Mouse (Mus musculus) cerebellum, adult 9-10 months (tissue): ENCODE measurements around the gene Syt17.

ENCODE experiments used
- DNase-seq: peaks from one replicate; pipeline ENCODE4 v3.0.0; 2022

Syt17 gene

DNA sequence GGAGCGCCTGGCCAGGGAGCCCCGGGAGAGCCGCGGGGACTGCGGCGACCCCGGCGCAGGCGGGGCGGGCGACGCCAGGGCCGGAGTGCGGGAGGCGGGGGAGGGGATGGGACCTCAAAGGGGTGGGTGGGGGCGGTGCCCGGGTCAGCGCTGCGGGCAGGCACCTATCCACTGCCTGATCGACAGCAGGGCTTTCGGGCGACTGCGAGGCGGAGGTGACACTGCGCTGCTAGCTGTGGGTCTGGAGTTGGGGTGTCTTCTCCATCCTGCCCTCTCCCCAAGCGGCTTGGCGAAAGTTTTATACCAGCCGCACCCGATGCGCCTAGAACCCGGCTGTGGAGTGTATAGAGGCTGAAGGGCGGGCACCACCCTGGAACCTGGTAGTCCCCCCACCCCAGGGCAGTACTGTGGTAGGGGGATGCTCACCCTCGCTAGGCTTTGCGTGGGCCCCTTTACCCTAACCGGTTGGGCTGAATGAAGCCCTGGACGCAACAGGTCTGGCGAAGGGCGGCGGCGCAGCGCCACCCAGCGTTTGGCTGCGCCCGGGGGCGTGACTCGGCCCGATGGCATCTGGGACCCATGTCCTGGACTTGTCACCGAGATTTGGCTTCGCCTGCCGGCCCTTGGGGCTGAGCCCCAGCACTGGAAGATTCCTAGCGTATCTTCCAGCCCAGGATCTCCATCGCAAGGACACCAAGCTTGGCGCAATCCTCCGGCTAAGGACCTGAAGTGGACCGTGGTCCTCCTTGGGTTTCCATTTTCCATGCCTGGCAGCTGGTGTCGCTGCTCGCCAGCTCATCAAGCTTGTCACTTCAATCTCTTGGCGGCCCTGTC, at the start of gene Syt17:
Gene Syt17 (minus strand): TSS at position 89 of the 834 bp plus-strand sequence.
- peak; percentile 32 for DNase-seq

DNA sequence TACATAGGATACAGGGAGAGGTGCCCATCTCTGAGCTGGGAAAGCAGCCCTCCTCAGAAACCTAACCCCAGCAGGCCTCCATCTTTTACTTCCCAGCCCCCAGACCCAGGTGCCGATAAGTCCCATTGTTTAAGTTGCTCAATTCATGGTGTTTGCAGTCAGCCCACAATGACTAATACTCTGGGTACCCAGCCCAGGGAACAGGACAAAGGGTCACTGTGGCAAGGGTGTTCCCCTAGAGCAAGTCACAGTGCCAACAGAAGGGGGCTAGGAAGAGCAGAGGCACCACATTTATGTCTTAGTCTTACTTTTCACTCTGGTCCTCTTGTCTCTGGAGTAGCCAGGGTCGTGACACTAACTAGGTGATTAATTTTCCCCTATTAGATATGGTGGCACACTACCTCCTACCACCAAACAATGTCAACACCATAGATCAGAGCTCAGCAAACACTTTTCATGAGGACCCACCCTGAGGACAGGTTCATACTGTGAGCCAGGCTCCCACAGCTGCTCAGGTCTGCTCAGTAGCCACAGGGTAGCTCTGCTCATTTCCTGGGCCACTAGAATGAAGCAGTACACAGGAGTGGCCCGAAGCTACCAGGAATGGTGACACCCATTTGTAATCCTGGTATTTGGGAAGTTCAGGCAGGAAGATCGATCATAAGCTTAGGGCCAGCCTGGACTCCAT, 47.0 kb upstream of the Syt17 start:
- DNase-seq, result no peak

DNA sequence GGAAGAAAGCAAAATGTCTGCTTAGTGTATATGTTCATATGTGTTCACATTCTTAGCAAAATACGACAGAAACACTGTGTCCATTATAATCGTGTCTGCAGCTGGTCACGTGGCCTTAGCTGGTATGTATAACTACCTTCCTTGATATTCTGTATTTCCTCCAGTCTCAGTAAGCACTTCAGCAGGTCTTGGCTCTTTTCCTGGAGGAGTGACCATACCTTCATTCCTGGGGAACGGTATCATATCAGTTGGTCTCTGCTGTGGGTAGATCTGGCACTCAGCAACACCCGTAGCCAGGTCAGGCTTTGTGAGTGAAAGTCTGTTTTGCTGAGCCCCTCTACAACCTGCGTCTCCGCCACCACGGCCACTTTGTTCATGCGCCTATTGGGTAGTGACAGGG, 45.9 kb upstream of the Syt17 start:
- no peak for DNase-seq

DNA sequence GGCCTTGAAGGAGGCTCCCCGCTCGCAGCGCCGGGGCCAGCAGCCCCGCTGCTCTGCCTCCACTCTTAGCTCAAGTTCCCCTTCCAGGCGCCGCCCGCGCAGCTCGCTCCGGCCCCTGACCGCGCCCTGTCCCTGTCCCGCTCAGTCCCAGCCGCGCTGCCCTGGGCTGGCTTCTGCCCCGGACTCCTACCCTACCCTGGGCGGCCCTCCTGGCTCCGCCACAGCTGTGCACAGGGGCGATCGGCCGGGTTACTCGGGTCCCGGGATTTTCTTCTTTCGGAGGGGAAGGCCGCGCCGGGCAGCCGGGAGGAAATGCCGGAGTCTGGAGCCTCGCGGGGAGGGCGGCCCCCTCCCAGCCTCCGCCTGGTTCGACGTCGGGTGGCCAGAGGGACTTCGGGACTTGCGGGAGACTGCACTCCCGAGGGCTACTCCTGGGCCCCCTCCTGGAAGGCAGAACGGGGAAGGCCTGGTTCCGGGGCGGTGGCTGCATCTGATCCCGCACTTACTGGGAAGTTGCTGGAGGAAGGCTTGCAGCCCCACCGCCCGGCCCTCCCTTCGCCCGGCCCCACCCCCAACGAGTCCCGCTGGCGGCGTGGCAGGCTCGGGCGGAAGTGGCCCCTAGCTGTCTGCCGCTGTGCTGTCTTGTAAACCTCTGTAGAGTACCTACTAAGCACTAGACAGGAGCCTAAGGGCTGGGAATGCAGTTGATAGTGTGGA, 43.6 kb upstream of the Syt17 start, which contains the start of gene Itpripl2:
Gene Itpripl2 (minus strand): TSS at position 545 of the 717 bp plus-strand sequence.
- no peak for DNase-seq

DNA sequence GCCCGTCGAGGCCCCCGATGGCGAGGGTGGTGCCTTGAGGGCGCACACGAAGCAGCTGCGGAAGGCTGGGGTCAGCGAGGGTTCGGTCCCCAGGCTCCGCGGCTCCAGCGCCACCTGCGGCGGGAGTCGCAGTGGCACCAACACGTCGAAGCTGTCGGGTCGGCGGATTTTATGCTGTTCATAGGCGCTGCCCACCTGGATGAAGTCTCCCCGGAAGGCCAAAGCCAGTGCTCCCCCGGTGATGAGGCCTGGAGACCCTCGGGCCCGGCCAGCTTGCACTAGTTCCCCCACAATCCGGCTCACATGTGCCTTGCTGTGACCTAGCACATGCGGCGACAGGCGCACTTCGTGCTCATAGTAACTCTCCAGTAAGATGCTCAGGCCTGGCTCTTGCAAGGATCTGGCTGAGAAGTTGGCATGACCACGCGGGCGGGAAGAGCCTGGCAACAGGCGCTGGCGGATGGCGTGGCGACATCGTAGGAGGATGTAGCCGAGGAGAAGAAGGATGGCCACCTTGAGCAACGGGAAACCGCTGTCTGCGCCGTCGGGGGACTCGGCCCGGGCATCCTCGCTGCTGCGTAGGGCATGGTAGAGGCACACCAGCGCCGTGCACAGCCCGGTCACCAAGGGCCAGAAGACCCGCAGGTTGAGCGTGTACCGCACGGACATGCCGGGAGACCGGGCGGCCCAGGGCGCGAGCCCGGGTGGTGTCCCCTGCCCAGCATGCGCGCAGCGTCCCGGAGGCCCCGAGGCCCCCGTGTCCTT, 42.8 kb upstream of the Syt17 start:
- no peak for DNase-seq

DNA sequence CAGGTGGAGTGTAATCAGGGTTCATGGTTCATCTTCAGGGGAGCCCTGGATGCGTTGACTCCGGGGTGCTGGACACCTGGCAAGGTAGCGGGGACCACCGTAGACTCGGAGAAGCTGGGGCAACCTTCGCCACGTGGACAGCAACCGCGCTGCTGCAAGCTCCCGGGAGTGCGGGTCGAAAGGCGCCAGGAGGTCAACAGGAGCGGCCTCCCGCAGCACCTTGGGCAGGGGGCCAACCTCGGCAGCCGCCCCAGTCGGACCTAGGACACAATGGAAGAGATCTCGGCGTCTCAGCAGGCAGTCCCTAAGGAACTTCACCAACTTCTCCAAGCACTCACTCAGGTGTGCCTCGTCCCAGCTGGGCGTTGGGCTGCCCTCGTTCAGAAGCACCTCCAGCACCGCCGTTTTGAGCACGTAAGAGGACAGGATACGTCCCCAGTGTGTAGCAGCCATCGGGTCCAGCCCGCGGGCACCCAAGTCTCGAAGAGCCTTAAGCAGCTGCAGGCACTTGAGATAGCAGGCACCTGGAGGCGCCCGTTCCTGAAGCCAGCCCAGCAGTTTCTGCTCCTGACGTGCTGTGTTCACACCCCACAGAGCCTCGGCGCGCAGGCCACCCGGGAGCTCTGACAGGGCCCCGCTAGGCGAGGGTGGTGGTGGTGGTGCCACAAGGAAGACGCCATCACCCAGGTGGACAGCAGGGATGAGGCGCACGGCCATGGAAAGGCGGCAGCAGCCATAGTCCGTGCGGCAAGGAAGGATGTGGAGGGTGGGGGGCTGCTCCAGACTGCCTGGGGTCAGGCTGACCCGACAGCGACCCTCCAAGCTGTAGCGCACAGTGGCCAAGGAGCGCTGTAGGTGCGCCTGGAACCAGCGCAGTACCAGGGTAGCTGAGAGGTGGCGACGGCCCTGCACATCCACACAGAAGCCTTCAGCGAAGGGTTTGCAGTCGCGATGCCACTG, 42.0 kb upstream of the Syt17 start:
- no peak for DNase-seq

DNA sequence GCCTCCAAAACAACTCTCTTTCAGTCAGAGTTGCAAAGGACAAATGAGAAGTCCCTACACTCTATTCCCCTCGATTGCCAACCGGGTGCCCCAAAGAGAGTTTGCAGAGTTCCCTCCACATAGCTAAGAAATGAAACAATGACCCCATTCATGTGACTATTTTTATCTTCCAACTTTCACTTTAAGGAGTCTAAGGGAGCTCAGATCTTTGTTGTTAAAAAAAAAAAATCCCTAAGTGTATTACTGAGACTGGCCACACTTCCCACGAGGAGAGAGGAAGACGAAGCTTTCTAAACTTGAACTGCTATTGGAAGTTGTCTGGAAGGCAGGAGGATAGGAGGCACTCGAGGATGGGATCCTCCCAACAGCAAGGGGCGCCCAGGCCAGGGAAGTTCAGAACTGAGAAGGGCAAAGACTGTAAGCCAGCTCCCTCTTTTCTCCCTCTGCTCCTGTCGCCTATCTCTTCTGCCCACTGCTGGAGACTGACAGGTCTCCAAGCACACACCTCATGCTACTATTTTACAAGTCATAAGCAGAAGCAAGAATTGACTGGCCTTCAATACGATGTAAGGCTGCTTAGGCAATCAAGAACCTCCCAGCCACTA, 40.1 kb upstream of the Syt17 start:
- no peak for DNase-seq

DNA sequence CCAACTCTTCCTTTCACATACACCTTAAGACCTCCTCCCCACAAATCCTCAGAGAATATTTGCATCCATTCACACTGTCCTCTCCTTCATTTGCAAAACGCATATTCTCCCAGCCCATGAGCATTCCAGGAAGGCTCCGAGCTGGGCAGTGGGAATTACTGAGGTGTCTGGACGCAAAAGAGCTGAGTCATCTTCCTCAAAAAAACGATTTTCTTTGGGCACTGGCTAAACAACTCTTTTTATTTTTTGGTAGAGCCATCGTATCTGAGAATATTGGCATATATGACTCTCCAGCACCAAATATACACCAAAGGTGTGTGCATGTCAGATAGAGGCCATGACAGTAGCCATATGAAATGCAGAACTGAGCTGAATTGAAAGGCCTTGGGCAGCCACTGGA, 38.9 kb upstream of the Syt17 start:
- no peak for DNase-seq

DNA sequence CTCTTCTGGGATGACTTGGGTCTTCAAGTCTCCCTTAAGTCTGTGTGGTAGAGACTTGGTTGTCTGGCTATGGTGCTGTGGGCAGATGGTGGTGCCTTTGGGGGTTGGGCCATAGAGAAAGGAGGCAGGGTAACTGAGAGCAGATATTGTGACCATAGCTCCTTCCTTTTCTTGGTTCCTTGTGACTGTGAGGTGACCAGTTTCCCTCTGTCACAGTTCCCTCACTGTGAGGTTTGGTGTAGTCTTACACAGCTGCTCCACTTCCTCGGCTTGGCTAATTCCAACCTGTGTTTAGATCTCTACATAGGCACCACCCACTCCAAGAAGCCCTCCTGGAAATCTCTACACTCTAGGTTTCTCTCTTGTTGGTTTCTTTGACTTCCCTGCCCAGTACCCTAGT, 36.0 kb upstream of the Syt17 start:
- no peak for DNase-seq

DNA sequence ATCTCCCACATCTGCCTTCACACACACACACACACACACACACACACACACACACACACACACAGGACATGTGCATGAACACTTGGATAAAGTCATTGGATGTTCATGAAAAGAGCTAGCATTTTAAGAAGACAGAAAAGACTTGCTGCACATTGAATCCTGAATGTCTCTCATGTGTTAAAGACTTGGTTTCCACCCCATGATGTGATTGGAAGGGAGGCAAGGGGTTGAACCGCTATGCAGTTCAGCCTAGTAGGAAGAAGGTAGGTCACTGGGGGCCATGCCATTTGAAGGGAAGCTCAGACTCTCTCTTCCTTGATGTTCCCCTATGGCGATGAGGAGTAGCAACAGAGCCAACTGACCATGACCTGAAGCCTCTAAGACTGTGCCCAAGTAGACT, 34.0 kb upstream of the Syt17 start:
- no peak for DNase-seq

DNA sequence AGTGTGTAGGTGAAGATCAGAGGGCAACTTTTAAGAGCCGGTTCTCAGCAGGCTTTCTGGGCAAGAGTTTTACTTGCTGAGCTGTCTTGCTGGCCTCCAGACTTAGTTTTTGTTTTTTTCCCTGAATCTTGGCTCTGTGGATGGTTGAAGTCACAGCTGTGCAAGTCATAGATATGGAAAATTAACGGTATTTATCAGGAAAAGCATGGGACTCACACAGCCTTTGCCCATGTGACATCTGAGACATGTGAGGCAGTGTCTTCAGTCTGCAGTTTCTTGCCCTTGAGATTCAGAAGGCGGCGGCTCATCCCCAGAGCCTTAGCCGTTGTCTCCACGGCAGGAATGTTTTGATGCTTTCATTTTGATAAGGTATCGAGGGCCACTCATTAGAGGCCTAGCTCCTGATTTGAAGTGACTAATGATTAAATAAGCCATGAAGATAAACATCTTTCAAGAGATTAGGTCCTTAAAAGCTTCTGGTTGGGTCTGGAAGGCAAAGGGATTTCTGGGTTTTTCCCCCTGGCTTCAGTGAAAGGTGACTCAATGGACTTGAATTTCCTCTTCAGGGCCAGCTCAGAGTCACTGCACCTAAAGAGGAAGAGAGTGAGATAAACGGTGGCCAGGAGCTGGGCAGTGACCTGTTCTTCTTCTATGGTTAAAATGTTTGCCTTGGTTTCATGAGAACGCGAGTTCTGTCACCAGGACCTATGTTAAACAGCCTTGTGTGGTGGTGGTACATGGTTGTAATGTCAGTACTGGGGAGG, 33.2 kb upstream of the Syt17 start:
- no peak for DNase-seq

DNA sequence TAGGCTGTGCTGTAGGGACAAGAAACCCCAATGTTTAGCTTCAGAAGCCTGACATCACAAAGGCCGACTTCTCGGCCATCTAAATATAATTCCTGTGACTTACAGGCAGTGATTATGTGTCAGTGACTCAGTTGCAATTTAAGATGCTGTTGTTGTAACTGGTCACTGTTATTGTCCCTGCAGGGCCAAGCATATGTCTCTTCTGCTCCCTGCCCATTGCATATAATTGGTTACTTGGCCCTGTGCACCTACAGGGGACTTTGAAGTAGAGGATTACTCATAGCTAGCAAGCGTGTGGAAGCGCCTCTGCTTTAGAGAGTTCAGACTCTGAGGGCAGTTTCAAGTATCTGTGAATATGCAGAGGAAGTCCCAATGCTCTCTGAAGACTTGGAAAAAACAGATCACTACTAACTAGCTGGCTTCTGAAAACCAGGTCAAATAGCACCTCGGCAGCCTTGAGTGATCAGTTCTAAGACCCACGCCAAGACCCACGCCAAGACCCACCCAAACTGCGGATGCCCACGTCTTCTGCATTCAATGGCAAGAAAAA, 32.2 kb upstream of the Syt17 start:
- no peak for DNase-seq

DNA sequence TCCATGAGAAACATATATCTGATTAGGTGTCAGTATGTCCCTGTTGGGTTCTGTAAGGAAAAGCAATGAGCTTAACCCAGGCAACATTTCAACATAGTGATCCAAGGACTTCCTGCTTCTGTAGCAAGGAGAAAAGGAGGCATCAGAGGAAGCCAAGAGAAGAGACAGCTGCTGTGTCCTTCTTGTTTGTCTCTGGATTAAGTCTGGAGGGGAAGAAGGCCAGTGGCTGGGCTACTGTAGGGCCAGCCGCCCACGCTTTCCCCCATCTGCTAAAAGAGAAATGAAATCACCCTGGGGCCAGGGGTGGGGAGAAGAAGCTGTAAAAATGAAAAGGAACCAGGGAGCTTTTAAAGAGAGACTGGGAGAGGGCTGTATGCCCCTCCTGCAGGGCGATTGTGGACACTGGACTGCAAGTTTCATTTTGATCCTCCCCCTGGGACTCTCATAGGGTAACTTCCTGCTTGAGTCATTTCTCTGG, 30.9 kb upstream of the Syt17 start:
- DNase-seq, result no peak

DNA sequence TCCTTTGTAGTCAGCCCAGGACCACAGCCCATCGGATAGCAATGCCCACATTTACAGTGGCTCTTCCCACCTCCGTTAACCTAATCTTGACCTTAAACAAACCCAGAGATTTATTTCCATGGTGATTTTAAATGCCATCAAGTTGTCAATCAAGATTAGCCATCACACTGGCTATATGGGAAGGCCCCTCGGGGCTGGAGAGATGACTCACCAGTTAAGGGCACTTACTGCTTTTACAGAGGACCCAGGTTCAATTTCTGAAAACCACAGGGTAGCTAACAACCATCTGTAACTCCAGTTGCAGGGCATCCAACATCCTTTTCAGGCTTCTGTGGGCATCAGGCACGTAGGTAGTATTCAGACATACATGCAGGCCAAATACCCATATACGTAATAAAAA, 28.4 kb upstream of the Syt17 start:
- no peak for DNase-seq

DNA sequence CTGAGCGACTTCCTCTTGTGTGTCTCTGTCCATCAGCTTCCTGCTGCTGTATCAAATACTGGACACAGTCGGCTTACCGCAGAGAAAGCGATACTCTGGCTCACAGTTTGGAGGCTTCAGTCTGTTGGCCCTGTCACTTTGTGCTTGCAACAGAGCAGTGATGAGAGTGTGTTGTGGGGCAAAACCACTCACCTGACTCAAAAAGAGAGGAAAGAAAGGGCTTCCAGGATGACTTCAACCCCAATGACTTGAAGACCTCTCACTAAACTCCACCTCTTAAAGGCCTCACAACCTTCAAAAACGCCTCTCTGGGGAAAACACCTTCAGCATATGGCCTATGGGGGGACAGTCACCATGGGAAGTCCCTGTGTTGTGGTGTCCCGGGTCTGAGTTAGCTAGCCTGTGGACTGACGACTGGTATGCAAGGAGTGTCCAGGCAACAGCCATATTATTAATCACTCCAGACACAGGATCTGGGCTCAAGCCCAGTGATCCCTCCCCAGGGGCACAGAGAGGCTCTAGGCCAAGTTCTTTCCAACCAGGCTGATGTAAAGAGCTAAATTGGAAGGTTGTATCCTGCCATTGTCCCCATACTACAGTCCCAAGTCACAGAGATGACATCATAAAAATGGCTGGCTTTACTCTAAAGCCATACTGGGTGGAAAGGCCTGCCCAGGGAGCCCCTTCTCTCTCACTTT, 27.1 kb upstream of the Syt17 start:
- no peak for DNase-seq

DNA sequence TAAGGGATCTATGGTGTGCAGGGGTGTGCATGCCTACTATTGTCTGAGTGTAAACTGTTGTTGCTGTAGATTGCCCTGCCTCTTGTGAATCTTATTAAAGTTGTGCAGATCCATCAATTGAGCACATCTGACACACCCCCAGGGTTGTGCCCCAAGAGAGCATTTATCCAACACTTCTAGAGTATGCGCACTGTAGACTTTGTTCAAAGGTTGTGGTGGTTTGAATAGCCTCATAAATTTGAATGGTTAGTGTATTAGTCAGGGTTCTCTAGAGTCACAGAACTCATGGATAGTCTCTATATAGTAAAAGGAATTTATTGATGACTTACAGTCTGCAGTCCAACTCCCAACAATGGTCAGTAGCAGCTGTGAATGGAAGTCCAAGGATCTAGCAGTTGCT, 24.9 kb upstream of the Syt17 start:
- no peak for DNase-seq

DNA sequence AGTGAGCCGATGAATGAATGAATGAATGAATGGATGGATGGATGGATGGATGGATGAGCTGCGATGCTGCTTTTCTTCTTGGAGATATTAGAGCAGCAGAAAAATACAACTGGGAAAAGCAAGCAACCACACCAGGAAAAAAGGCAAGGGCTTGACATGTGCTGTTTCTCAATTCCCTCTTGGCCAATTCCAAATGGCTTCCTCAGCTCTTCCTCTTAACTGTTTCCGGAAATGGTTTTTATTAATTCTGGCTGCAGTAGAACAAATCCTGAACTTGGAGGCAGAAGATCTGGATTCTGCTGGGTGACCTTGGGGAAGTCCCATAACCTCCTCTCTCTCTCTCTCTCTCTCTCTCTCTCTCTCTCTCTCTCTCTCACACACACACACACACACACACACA, 20.0 kb upstream of the Syt17 start:
- DNase-seq, result no peak

DNA sequence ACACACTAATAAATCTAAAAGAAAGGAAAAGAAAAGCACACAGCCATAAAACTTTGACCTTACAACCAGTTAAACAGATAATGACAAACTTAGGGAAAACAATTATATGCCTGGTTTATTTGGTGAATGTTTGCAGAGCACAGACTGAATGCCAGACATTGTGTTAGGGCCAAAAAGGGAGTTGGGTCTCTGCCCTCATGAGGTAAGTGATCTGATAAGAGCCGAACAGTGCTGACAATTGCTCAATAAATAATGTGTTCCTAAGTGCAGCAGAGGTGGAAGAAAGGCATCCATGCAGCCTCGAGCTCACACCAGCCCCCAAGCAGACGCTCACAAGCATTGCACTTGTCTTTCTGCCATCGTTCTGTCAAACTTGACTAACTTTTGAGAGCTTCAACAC, 16.4 kb upstream of the Syt17 start:
- no peak for DNase-seq
